Mouse (Mus musculus): Measurements from ENCODE around the gene Lmf1.

DNA sequence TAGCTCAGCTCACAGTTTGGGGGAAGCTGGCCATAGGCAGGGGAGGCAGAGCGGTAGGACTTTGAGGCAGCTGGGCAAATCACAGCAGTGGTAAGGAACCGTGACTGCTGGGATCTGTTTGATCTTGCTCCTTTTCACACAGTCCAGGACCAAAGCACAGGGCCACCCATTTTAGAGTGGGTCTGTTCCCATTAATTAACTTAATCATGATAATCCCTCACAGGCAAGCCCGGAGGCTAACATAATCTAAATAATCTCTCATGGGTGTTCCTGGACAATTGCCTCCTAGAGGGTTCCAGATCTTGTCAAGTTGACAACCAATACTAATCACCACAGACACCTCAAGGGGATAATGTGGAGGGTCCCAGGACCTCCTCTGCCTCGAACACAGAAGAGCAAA, 19.3 kb upstream of the Lmf1 start:
- TF ChIP-seq POLR2A (IDR thresholded peaks at IDR 0.05; ENCODE audit: low read depth, low read length) (no peak), CTCF (IDR thresholded peaks at IDR 0.05; ENCODE audit: borderline replicate concordance, insufficient read depth, low read length) (no peak)

Measured in embryonic fibroblast, embryonic 13.5 days (primary cell).